Mouse (Mus musculus): Measurements from ENCODE around the gene Ssc4d. TPM values are rescaled to one million over a fixed set of nuclear protein-coding genes. Genes with fewer than 3 reads are reported as not detected.

The Ssc4d gene
- polyA plus RNA-seq, 1 experiment, result 5.0 TPM

DNA sequence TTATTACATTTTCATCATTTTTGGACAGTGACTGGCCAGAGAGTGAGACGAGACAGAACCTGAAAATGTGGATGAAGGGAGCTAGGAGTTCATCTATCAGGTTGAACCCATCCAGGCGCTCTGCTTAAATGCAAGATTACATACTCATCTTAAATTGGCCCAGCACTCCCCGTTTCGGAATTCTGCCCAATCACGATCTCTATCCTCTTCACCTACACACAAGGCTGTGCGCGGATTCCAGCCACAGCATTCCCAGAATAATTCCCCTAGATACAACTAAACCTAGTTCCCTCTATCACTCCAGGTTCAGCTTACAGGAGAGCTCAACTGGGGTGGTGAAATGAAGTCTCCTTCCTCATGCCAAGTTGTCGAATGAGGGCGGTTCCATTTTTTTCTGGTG lies 42.8 kb downstream of the Ssc4d start:
- Histone ChIP-seq H3K9me3 (no peaks in the 10 kb centered on the region), H3K27me3 (replicated peaks) (no peaks in the 10 kb centered on the region), H3K4me1 (peaks cover 69% of the 10 kb centered on the region), H3K36me3 (replicated peaks; ENCODE audit: low read length) (peaks cover 60% of the 10 kb centered on the region), H3K4me3 (replicated peaks) (no peak overlapping the region)
- TF ChIP-seq GATA1 (IDR thresholded peaks at IDR 0.05; ENCODE audit: borderline replicate concordance, low read length) (no peak), FLI1 (IDR thresholded peaks at IDR 0.05; ENCODE audit: low read length) (no peak)

DNA sequence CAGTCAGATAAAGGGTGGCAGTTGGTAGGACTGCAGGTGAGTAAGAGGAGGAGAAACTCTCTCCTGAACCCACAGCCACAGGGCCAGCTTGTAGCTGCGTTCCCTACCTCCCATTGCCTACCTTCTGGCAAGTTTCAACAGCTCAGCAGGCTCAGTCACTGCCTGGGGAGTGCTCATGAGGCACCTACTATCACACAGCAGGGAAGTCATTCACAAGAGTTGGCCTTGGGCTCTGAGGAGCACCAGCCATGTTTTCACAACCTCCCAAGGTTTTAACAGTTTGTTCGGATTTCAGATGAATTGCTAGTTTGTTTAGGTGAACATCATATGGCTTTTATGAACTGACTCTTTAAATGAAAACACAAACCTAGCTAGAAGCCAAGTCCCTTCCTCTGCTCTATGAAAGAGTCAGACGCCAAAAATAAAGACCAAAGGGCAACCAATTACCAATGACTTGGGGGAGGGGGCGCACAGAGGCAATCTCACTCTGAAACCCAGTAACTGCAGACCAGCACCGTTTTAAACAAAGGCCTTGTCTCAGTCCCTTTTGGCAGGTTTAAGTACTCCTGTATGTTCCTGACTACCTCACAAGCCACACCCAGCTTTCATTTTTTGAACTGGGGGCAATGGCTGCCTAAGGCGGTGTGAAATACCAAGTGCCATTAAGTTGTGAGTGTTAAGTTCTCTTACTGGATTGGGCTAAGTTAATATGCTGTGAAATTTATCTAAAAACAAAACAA lies 44.5 kb downstream of the Ssc4d start:
- Histone ChIP-seq H3K27me3 (replicated peaks) (no peaks in the 10 kb centered on the region), H3K4me1 (peaks cover 67% of the 10 kb centered on the region), H3K4me3 (replicated peaks) (no peak overlapping the region), H3K9me3 (no peaks in the 10 kb centered on the region), H3K36me3 (replicated peaks; ENCODE audit: low read length) (peaks cover 75% of the 10 kb centered on the region)
- TF ChIP-seq GATA1 (IDR thresholded peaks at IDR 0.05; ENCODE audit: borderline replicate concordance, low read length), result no peak
- TF ChIP-seq FLI1 (IDR thresholded peaks at IDR 0.05; ENCODE audit: low read length), result no peak

- H3K27me3 ChIP-seq (replicated peaks), result no peaks in the 10 kb centered on the region
- peaks cover 65% of the 10 kb centered on the region for H3K4me1 ChIP-seq
- no peak overlapping the region for H3K4me3 ChIP-seq (replicated peaks)
- TF ChIP-seq FLI1 (IDR thresholded peaks at IDR 0.05; ENCODE audit: low read length), result no peak
- no peak for TF ChIP-seq GATA1 (IDR thresholded peaks at IDR 0.05; ENCODE audit: borderline replicate concordance, low read length)
- H3K9me3 ChIP-seq, result no peaks in the 10 kb centered on the region
- H3K36me3 ChIP-seq (replicated peaks; ENCODE audit: low read length), result peaks cover 96% of the 10 kb centered on the region
Observed at GRCm38 (mm10) chr5:135923901-135924300, 50.4 kb downstream of the Ssc4d start.

- Histone ChIP-seq H3K4me1 (peaks cover 74% of the 10 kb centered on the region), H3K27me3 (replicated peaks) (no peaks in the 10 kb centered on the region), H3K36me3 (replicated peaks; ENCODE audit: low read length) (peaks cover 95% of the 10 kb centered on the region), H3K4me3 (replicated peaks) (no peak overlapping the region), H3K9me3 (no peaks in the 10 kb centered on the region)
- no peak for TF ChIP-seq FLI1 (IDR thresholded peaks at IDR 0.05; ENCODE audit: low read length)
- no peak for TF ChIP-seq GATA1 (IDR thresholded peaks at IDR 0.05; ENCODE audit: borderline replicate concordance, low read length)
Observed at GRCm38 (mm10) chr5:135919902-135920301, 54.4 kb downstream of the Ssc4d start.

DNA sequence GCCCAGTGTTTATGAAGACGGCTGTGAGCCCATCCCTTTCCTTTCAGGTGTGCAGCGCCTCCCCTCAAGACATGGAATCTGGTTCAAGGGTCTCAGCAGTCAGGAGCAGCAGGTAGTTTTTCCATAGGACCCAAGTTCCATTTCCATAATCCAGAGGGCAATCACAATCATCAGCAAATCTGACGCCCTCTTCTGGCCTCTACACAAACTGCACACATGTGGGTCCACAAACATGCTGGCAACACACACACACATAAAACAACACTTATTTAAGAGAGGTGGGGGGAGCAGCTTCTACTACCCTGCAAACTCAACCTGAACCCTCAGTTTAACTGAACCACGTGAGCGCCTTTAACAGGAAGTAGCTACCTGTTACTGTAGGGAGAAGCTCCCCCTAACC lies 55.7 kb downstream of the Ssc4d start:
- TF ChIP-seq FLI1 (IDR thresholded peaks at IDR 0.05; ENCODE audit: low read length), result no peak
- no peak for TF ChIP-seq GATA1 (IDR thresholded peaks at IDR 0.05; ENCODE audit: borderline replicate concordance, low read length)
- Histone ChIP-seq H3K4me3 (replicated peaks) (no peak overlapping the region), H3K4me1 (peaks cover 78% of the 10 kb centered on the region), H3K27me3 (replicated peaks) (no peaks in the 10 kb centered on the region), H3K9me3 (no peaks in the 10 kb centered on the region), H3K36me3 (replicated peaks; ENCODE audit: low read length) (peaks cover 97% of the 10 kb centered on the region)

- H3K27me3 ChIP-seq (replicated peaks), result no peaks in the 10 kb centered on the region
- H3K4me1 ChIP-seq, result peaks cover 83% of the 10 kb centered on the region
- TF ChIP-seq FLI1 (IDR thresholded peaks at IDR 0.05; ENCODE audit: low read length) (no peak), GATA1 (IDR thresholded peaks at IDR 0.05; ENCODE audit: borderline replicate concordance, low read length) (no peak)
- peaks cover 98% of the 10 kb centered on the region for H3K36me3 ChIP-seq (replicated peaks; ENCODE audit: low read length)
- no peak overlapping the region for H3K4me3 ChIP-seq (replicated peaks)
- no peaks in the 10 kb centered on the region for H3K9me3 ChIP-seq
Observed at GRCm38 (mm10) chr5:135918059-135918437, 56.3 kb downstream of the Ssc4d start.

- no peaks in the 10 kb centered on the region for H3K9me3 ChIP-seq
- H3K27me3 ChIP-seq (replicated peaks), result no peaks in the 10 kb centered on the region
- H3K4me1 ChIP-seq, result peaks cover 89% of the 10 kb centered on the region
Observed at GRCm38 (mm10) chr5:135917327-135918058, 56.8 kb downstream of the Ssc4d start.

DNA sequence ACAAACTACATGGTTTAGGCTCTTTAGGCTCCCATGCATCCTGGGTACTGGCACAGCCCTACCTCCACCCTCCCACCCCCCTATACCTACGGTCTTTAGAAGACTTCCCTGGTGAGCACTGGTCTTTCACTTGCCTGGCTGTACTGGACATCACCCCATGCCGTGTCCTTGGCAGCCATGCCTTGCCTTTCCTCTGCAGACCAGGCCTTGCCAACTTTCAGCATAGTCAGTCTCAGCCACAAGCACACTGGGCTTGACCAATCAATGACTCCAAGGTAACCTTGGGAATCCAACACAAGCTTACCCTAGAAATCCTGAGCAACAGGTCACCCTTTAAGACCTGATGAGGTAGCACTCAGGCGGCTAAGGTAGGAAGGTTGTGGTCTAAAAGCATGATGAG lies 57.7 kb downstream of the Ssc4d start:
- no peak for TF ChIP-seq GATA1 (IDR thresholded peaks at IDR 0.05; ENCODE audit: borderline replicate concordance, low read length)
- TF ChIP-seq FLI1 (IDR thresholded peaks at IDR 0.05; ENCODE audit: low read length), result no peak
- peaks cover 91% of the 10 kb centered on the region for H3K4me1 ChIP-seq
- no peaks in the 10 kb centered on the region for H3K9me3 ChIP-seq
- H3K4me3 ChIP-seq (replicated peaks), result peak overlapping the region; percentile 7
- peaks cover 95% of the 10 kb centered on the region for H3K36me3 ChIP-seq (replicated peaks; ENCODE audit: low read length)
- H3K27me3 ChIP-seq (replicated peaks), result no peaks in the 10 kb centered on the region

More at GRCm38 (mm10) chr5:135917327-135918058, 56.8 kb downstream of the Ssc4d start:
- Histone ChIP-seq H3K4me3 (replicated peaks) (no peak overlapping the region), H3K36me3 (replicated peaks; ENCODE audit: low read length) (peaks cover 95% of the 10 kb centered on the region)
- TF ChIP-seq FLI1 (IDR thresholded peaks at IDR 0.05; ENCODE audit: low read length) (no peak), GATA1 (IDR thresholded peaks at IDR 0.05; ENCODE audit: borderline replicate concordance, low read length) (no peak)

DNA sequence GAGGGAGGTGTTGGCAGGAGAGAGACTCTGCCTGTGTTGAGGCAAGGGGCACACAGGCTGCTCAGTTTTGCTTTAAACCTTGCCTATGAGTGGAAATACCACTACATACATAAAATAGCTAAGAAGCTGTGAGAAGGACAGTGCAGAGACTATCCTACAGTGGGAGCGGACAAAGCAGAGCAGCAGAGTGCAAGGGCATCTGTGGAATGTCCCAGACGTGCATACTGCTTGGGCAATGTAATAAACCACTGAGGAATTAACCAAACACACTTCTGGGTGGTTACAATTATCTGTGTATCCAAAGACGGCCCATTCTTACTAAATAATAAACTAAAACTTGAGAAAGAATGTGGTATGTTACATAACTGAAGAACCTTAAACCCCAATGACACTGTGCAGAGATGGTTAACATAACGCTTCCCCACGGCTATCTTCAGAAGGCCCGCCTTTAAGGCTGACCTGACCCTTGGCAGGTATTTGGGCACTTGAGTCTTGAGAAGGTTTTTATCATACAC lies 58.2 kb downstream of the Ssc4d start:
- Histone ChIP-seq H3K4me3 (replicated peaks) (no peak overlapping the region), H3K4me1 (peaks cover 93% of the 10 kb centered on the region), H3K27me3 (replicated peaks) (no peaks in the 10 kb centered on the region), H3K9me3 (no peaks in the 10 kb centered on the region), H3K36me3 (replicated peaks; ENCODE audit: low read length) (peaks cover 95% of the 10 kb centered on the region)
- TF ChIP-seq FLI1 (IDR thresholded peaks at IDR 0.05; ENCODE audit: low read length) (no peak), GATA1 (IDR thresholded peaks at IDR 0.05; ENCODE audit: borderline replicate concordance, low read length) (no peak)

DNA sequence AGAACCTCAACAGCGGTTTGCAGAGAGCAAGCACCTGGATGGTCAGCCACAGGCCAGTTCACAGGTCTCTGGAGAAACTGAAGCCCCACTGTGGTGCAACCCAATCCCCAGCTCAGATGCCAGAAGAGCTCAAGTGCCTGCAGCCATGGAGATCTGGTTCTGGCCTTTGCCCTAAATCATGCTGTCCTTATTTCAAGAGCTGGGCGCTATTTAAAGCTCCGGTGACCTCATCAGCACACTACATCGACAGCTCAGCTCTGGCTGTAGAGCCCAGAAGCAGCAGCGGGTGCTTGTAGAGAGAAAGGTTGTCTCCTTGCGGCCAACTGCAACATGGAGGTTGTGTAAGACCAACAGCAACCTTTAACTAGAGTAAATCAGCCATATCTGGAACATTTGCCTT lies 60.2 kb downstream of the Ssc4d start:
- no peaks in the 10 kb centered on the region for H3K27me3 ChIP-seq (replicated peaks)
- H3K4me3 ChIP-seq (replicated peaks), result peak overlapping the region; percentile 12
- H3K9me3 ChIP-seq, result no peaks in the 10 kb centered on the region
- peaks cover 95% of the 10 kb centered on the region for H3K36me3 ChIP-seq (replicated peaks; ENCODE audit: low read length)
- no peak for TF ChIP-seq GATA1 (IDR thresholded peaks at IDR 0.05; ENCODE audit: borderline replicate concordance, low read length)
- TF ChIP-seq FLI1 (IDR thresholded peaks at IDR 0.05; ENCODE audit: low read length), result no peak
- peaks cover 93% of the 10 kb centered on the region for H3K4me1 ChIP-seq
